Mouse (Mus musculus) brain, adult 2 months (tissue): ENCODE results near the gene Enpp3.

Experiments used
- DNase-seq: peaks from one replicate; pipeline ENCODE4 v3.0.0; 2011; ENCODE audit warnings: low read depth, low spot score

The Enpp3 gene

GRCm38 (mm10) chr10:24764640-24765039 lies 78.0 kb downstream of the Enpp3 start:
- DNase-seq: no peak

DNA sequence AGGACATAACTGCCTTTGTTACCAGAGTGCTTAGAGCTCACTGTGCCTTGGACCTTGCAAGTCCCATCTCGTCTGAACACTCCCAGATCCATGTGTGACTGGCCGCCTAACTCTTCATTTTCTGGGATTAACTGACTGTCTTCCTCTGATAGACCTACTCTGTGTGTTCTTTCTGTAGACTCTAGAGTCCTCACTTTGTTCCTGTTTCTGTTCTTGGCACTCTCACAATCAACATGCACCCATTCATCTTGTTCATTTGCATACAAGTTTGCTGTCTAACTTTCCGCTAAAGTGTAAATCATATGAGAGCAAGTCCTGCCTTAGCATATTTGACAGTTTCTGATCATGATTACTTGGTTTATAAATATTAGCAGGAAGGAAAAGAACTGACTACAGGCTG lies 79.4 kb downstream of the Enpp3 start:
- no peak for DNase-seq

DNA sequence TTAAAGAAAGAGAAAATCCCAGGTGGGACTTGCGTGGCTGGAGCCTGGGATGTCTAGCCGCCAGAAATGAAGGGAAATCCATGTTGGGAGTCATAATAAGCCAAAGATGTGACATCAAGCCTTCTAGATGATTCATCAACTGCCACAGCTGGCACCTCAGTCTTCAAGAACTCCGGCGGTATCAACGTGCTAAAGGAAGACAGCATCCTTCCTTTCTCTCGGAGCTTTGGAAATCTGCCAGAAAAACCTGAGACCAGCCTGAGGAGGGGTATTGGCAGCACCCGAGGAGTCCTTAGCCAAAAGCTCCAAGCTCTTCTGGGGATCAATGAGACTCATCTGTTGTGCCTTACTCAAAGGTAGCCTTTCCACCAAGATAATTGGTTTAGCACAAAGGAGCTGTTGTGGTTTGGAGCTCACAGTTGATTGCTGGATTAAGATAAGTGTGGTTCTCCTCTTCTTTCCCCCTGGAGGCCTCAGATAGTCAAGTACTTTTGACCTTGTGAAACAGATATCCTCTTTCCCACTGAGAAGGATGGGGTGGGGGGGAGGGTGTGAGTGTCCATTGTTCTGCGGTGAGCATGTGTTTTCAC lies 84.2 kb downstream of the Enpp3 start:
- DNase-seq: no peak

GRCm38 (mm10) chr10:24754874-24755540 lies 87.6 kb downstream of the Enpp3 start:
- no peak for DNase-seq

GRCm38 (mm10) chr10:24754251-24754835 lies 88.3 kb downstream of the Enpp3 start:
- DNase-seq: no peak

GRCm38 (mm10) chr10:24753536-24754250 lies 88.9 kb downstream of the Enpp3 start:
- no peak for DNase-seq

GRCm38 (mm10) chr10:24742950-24743487 lies 99.6 kb downstream of the Enpp3 start:
- DNase-seq: no peak

GRCm38 (mm10) chr10:24741229-24742198 lies 101.1 kb downstream of the Enpp3 start:
- no peak for DNase-seq

DNA sequence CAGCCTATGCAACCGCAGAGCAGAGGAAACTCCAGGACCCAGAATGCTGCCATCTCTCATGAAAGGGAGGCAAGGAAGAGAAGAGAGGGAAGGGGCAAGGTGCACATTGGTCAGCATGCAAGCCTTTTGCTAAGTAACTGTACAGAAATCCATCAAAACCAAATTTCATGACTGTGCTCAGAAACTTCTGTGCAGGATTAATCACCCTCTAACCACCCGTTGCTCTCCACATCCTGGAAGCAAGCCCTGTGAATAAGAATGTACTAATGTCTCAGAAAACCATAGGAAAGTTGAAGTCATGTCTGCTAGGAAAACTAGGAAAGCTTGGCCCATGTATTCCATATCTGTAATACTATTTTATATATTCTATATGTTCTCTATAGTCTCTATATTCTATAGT lies 103.5 kb downstream of the Enpp3 start:
- DNase-seq: no peak

- DNase-seq: no peak
Measured at GRCm38 (mm10) chr10:24738456-24738855, 104.2 kb downstream of the Enpp3 start.

DNA sequence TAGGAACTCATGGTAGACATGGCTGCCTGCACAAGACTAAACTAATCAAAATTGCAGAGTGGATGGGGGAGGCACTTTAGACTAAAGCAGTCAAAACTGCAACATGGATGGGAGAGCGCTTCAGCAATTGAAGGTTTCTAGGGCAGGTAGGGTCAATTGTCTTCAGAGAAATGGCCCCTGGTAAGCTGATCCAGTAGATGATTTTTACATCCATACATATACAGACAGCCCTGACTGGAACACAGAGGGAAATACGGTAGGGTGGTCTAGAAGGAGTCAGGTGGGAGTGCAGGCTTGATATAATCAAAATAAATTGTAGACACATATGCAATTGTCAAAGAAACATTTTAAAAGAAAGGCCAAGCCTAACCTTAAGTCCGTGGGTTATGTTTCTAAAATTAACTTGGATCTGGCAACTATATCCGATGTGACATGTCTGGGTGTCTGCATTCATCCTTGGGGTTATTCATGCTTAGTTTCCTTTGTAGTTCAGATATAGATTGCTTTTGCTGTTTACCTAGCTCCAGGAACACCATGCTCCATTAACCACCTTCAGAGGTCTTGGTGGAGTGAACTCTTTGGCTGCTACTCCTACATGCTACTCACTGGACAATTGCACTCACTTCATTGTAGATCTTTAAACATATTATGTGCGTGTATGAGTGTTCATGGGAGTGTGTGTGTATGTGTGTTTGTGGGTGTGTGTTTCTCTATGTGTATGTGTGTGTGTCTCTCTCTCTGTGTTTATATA lies 107.4 kb downstream of the Enpp3 start:
- no peak for DNase-seq

DNA sequence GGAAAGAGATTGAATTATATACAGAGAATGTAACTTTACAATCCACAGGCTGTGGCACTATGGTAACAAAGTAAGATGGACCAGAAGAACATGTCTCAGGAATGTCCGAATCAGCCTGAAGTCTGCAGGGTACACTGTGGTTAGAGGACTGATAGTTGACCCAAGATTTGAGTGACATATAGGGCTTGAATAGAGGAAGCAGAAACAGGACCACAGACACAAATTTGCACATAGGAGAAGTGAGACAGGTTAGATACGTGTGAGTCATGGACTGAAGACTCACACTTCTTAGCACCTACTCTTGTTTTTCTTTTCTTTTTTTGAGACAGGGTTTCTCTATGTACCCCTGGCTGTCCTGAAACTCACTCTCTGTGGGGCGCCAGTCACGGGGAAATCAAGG lies 115.1 kb downstream of the Enpp3 start:
- no peak for DNase-seq

DNA sequence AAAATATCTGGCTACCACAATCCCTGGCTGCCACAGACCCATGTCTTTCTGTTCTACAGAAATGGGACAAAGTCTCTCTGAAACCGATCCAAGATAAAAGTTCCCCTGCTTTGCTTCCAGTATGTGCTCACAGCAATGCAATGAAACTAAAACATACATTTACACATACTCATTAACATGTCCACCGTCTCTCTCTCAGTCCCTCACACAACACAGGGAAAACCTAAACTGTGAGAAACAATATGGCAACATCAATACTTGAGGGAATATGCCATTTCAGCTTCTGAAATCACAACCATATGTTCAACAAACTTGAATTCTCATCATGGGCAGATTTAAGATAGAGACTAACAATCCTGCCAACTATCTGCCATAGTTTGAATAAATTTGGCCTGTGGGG lies 117.4 kb downstream of the Enpp3 start:
- DNase-seq: no peak
